Mouse (Mus musculus): Measurements from ENCODE around the gene Eno1.

GRCm38 (mm10) chr4:150226818-150227688 is 9.5 kb upstream of the Eno1 start:
- TF ChIP-seq POLR2A (IDR thresholded peaks at IDR 0.05; ENCODE audit: extremely low read depth, insufficient read depth, low read length) = no peak
- no peak for TF ChIP-seq CTCF (IDR thresholded peaks at IDR 0.05; ENCODE audit: low read depth, low read length)

Data from liver, adult 2 months (tissue).